Mouse (Mus musculus): Measurements from ENCODE around the gene Fars2.

DNA sequence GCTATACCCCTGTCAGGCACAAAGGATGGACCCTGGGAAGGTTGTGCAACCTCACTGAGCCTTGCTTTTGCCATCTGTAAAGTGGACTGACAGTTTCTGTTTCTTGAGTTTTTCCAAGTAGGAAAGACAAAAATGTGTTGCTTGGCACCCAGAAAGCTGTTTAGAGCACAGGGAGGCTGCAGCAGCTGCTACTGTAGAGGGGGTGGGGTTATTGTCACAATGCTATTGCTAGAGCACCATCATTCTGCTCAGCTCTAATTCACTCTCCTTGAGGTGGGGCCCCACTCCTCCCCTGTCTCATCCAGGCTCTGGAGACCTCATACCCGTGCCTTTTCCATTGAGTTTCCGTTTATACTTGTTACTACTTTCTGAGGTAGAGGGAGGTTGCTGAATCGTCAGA is 375.2 kb downstream of the Fars2 start:
- TF ChIP-seq POLR2A (IDR thresholded peaks at IDR 0.05; ENCODE audit: borderline replicate concordance, extremely low read depth, low read depth, low read length) (no peak), CTCF (IDR thresholded peaks at IDR 0.05; ENCODE audit: insufficient read depth, low read length) (no peak)
